Mouse (Mus musculus) liver, embryonic 14.5 days (tissue): ENCODE results near the gene Lrrc25.

Source experiments
- CTCF ChIP-seq: IDR thresholded peaks from 2 replicates; pipeline ENCODE4 v1.5.1; 2016; ENCODE audit warnings: antibody characterized with exemption, low read depth, control low read depth
- EP300 ChIP-seq: IDR thresholded peaks from 2 replicates; pipeline ENCODE4 v1.6.1; 2016; ENCODE audit warnings: antibody characterized with exemption, low read depth

- no peak for TF ChIP-seq EP300
- TF ChIP-seq CTCF: no peak
Observed at GRCm38 (mm10) chr8:70634066-70634465, 18.1 kb downstream of the Lrrc25 start.
